Mouse (Mus musculus) mouse trophoblast stem cell (cell line): ENCODE measurements around the gene Arhgap10.
"Not testable (repeated sequence)": the region's sequence is repeated elsewhere in the genome, so short reads cannot be mapped to it uniquely, and the experiment has no call there.

ENCODE experiments used
- in situ Hi-C, 2 experiments: fragments of 300-500 bp; cut with MseI, MboI; formaldehyde crosslinking; loops; 2 replicates in 1 of 2; 3 replicates in 1 of 2; pipeline ENCODE4 v1.15.1; 2025

The Arhgap10 gene

GRCm38 (mm10) chr8:77354189-77354588, 163.6 kb downstream of the Arhgap10 start:
- in situ Hi-C loops = no loop called here

- in situ Hi-C loops = no loop called here
Observed at GRCm38 (mm10) chr8:77351177-77351860, 166.4 kb downstream of the Arhgap10 start.

GRCm38 (mm10) chr8:77350121-77350777, 167.5 kb downstream of the Arhgap10 start:
- in situ Hi-C loops = no loop called here

GRCm38 (mm10) chr8:77343916-77344315, 173.8 kb downstream of the Arhgap10 start:
- in situ Hi-C loops = no loop called here

- in situ Hi-C loops = no loop called here
Observed at GRCm38 (mm10) chr8:77343335-77343734, 174.4 kb downstream of the Arhgap10 start.

- in situ Hi-C loops = no loop called here
Observed at GRCm38 (mm10) chr8:77342144-77342543, 175.6 kb downstream of the Arhgap10 start.

GRCm38 (mm10) chr8:77341329-77341728, 176.4 kb downstream of the Arhgap10 start:
- in situ Hi-C loops = no loop called here

- in situ Hi-C loops = no loop called here
Observed at GRCm38 (mm10) chr8:77340046-77340747, 177.6 kb downstream of the Arhgap10 start.

GRCm38 (mm10) chr8:77337272-77337671, 180.5 kb downstream of the Arhgap10 start:
- in situ Hi-C loops = no loop called here

- in situ Hi-C loops = no loop called here
Observed at GRCm38 (mm10) chr8:77331180-77331579, 186.6 kb downstream of the Arhgap10 start.

- in situ Hi-C loops = no loop called here
Observed at GRCm38 (mm10) chr8:77330304-77330703, 187.4 kb downstream of the Arhgap10 start.

- in situ Hi-C loops = no loop called here
Observed at GRCm38 (mm10) chr8:77329783-77330182, 188.0 kb downstream of the Arhgap10 start.

- in situ Hi-C loops = no loop called here
Observed at GRCm38 (mm10) chr8:77328473-77328872, 189.3 kb downstream of the Arhgap10 start.

- in situ Hi-C loops = no loop called here
Observed at GRCm38 (mm10) chr8:77327326-77327725, 190.4 kb downstream of the Arhgap10 start.

- in situ Hi-C loops = not testable (repeated sequence)
Observed at GRCm38 (mm10) chr8:77322727-77323126, 195.0 kb downstream of the Arhgap10 start.

GRCm38 (mm10) chr8:77321901-77322300, 195.9 kb downstream of the Arhgap10 start:
- in situ Hi-C loops = no loop called here

- in situ Hi-C loops = no loop called here
Observed at GRCm38 (mm10) chr8:77318590-77318989, 199.2 kb downstream of the Arhgap10 start.

GRCm38 (mm10) chr8:77317771-77318170, 200.0 kb downstream of the Arhgap10 start:
- in situ Hi-C loops = no loop called here

GRCm38 (mm10) chr8:77313003-77313402, 204.8 kb downstream of the Arhgap10 start:
- in situ Hi-C loops = no loop called here

GRCm38 (mm10) chr8:77311762-77312161, 206.0 kb downstream of the Arhgap10 start:
- in situ Hi-C loops = no loop called here

GRCm38 (mm10) chr8:77310541-77310940, 207.2 kb downstream of the Arhgap10 start:
- in situ Hi-C loops = no loop called here

GRCm38 (mm10) chr8:77310026-77310425, 207.7 kb downstream of the Arhgap10 start:
- in situ Hi-C loops = no loop called here

GRCm38 (mm10) chr8:77294599-77294998, 223.2 kb downstream of the Arhgap10 start:
- in situ Hi-C loops = no loop called here
